Mouse (Mus musculus) NIH3T3 (cell line): ENCODE results near the gene Olfr1412.

ENCODE experiments used
- DNase-seq: peaks from one replicate; pipeline ENCODE4 v3.0.0-alpha.2; 2012; ENCODE audit warnings: low read depth

Gene Olfr1412

GRCm38 (mm10) chr1:92585479-92585878, at the start of gene Olfr1412:
Gene Olfr1412 (plus strand): TSS chr1:92585779.
- DNase-seq, result no peak

- DNase-seq, result no peak
These were observed 48.6 kb upstream of the Olfr1412 start for GRCm38 (mm10) chr1:92536972-92537371.

- no peak for DNase-seq
These were observed 46.5 kb upstream of the Olfr1412 start for GRCm38 (mm10) chr1:92539071-92539470.

GRCm38 (mm10) chr1:92545929-92546328, 39.6 kb upstream of the Olfr1412 start:
- DNase-seq, result no peak

GRCm38 (mm10) chr1:92571022-92571421, 14.6 kb upstream of the Olfr1412 start, which contains the start of gene Olfr1413:
Gene Olfr1413 (plus strand): TSS chr1:92571322.
- DNase-seq, result no peak

- no peak for DNase-seq
These were observed 8.5 kb downstream of the Olfr1412 start, which contains the start of gene Olfr1411 for GRCm38 (mm10) chr1:92594111-92594510. Gene Olfr1411 (plus strand): TSS chr1:92594411.

- no peak for DNase-seq
These were observed 10.4 kb downstream of the Olfr1412 start for GRCm38 (mm10) chr1:92596019-92596418.

- DNase-seq, result no peak
These were observed 19.9 kb downstream of the Olfr1412 start, which contains the start of gene Olfr1410 for GRCm38 (mm10) chr1:92605482-92605881. Gene Olfr1410 (plus strand): TSS chr1:92605782.

- DNase-seq, result no peak
These were observed 22.1 kb downstream of the Olfr1412 start for GRCm38 (mm10) chr1:92607711-92608110.

- peak; percentile 65 for DNase-seq
These were observed 25.4 kb downstream of the Olfr1412 start for GRCm38 (mm10) chr1:92611008-92611407.

GRCm38 (mm10) chr1:92613175-92613574, 27.6 kb downstream of the Olfr1412 start:
- DNase-seq, result no peak

GRCm38 (mm10) chr1:92614516-92614915, 28.9 kb downstream of the Olfr1412 start:
- DNase-seq, result peak; percentile 87

GRCm38 (mm10) chr1:92616046-92616445, 30.5 kb downstream of the Olfr1412 start:
- peak; percentile 86 for DNase-seq

- DNase-seq, result no peak
These were observed 31.9 kb downstream of the Olfr1412 start, which contains the start of gene Olfr12 for GRCm38 (mm10) chr1:92617488-92617887. Gene Olfr12 (plus strand): TSS chr1:92617788.

GRCm38 (mm10) chr1:92618360-92618759, 32.8 kb downstream of the Olfr1412 start:
- no peak for DNase-seq

GRCm38 (mm10) chr1:92628227-92628626, 42.6 kb downstream of the Olfr1412 start:
- DNase-seq, result no peak

GRCm38 (mm10) chr1:92632196-92632595, 46.6 kb downstream of the Olfr1412 start:
- no peak for DNase-seq

GRCm38 (mm10) chr1:92632948-92633347, 47.4 kb downstream of the Olfr1412 start:
- DNase-seq, result no peak

- no peak for DNase-seq
These were observed 48.1 kb downstream of the Olfr1412 start for GRCm38 (mm10) chr1:92633726-92634125.

- DNase-seq, result no peak
These were observed 49.0 kb downstream of the Olfr1412 start for GRCm38 (mm10) chr1:92634569-92634968.

- peak; percentile 83 for DNase-seq
These were observed 49.5 kb downstream of the Olfr1412 start for GRCm38 (mm10) chr1:92634976-92635599.

GRCm38 (mm10) chr1:92636015-92636414, 50.4 kb downstream of the Olfr1412 start:
- DNase-seq, result no peak

- DNase-seq, result no peak
These were observed 51.1 kb downstream of the Olfr1412 start for GRCm38 (mm10) chr1:92636676-92637075.
